Mouse (Mus musculus): ENCODE measurements around the gene Rbpj. TPM values are rescaled to one million over a fixed set of nuclear protein-coding genes. Genes with fewer than 3 reads are reported as not detected.

The Rbpj gene
- polyA plus RNA-seq, 1 experiment, result 15.3 TPM

- no peak for DNase-seq (ENCODE audit: low read depth)
These were observed 125.1 kb downstream of the Rbpj start for GRCm38 (mm10) chr5:53590875-53591682.

DNA sequence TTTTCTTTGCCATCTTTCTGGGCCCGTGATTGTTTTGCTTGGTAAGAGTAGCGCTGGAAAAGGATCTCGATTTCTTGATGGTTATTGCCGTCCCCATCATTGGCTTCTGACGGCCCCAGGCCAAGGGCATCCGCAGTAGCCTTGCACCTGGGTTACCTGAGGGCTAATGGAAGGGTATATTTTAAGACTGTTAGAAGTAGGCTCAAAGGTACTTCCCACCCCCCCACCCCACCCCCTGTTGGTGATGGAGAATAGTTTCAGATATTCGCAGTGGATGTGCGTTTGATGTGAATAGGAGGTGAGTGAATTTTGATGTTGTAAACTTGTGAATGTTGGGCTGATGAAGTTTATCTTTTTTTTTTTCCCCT is 125.7 kb downstream of the Rbpj start:
- no peak for DNase-seq (ENCODE audit: low read depth)

DNA sequence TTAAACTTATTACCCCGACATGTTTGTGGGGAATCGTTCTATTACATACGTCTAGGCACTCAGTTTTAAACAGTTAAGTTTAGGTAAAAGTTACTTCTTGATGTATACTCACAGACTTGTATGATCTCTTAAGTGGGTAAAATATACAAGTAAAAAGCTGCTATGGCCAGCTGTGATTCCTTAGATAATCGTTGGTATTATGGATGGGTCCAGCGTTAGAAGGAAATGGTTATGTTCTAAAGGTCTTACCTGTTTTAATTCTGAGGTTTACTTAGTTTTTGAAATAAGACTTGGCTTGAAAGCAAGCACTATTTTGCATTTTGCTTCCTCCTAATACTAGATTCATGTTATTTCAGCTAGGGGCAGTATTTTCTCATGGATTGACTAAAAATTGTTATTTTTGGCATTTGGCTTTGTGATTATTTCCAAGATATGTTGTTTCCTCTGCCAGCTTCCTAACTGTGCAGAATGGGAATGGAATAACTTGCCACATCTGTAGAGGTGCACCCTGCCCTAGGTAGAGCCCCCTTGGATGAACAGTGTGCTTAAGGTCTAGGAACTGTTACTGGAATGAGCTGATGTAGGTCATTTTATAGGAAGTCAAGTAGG is 127.2 kb downstream of the Rbpj start:
- DNase-seq (ENCODE audit: low read depth), result no peak

GRCm38 (mm10) chr5:53594274-53594673 is 128.3 kb downstream of the Rbpj start:
- DNase-seq (ENCODE audit: low read depth), result no peak

GRCm38 (mm10) chr5:53598510-53598909 is 132.6 kb downstream of the Rbpj start:
- no peak for DNase-seq (ENCODE audit: low read depth)

DNA sequence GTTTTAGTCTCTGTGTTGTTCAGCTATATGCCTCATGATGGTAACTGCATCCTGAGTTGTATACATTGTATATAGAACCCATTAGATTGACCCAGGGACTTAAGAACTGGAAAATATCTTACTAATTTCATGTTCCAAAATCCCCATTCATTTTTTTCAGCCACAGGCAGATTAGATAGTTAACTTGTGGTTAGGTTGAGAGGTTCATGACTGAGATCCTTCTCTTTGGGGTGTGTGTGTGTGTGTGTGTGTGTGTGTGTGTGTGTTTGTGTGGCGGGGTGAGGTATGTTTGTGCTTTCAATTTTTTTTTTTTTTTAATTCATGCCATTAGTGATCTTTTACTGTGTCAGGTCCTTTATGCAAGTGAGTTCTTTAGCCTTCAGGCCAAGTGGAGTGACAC is 133.2 kb downstream of the Rbpj start:
- no peak for DNase-seq (ENCODE audit: low read depth)

DNA sequence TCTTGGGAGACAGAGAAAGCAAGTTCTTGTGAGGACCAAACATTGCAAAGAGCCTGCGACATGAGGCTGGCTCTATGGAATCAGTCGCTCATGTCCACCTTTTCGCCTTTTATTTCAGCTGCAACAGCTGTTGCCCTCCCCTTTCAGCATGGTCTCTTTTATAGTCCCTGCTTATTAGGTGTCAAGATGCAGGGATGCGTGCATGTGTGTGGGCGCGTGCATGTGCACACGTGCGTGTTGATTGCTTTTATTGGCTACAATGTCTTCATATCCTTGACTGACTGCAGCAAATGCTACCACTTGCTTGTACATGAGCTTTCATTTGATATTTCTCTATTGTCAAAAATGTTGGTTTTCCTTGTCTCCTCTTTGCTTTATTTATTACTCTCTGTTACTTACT is 136.2 kb downstream of the Rbpj start:
- no peak for DNase-seq (ENCODE audit: low read depth)

DNA sequence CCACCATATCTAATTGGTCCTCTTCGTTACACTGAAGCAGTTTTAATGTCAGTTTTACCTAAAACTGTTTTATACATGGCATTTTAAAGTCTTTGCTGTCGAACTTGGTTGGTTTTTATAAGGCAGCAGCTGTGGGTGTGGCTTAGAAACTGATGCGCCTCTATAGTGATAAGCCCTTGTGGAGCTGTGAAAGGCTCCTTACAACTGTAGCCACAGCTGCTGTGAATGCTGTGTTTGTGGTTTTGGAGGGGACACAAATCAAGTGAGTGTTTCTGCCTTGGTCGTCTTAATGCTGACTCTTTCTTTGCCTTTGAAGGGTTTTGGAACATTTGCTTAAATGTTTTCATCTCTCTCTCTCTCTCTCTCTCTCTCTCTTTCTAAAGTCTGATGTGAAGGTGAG is 139.5 kb downstream of the Rbpj start:
- no peak for DNase-seq (ENCODE audit: low read depth)

GRCm38 (mm10) chr5:53607230-53607996 is 141.5 kb downstream of the Rbpj start:
- DNase-seq (ENCODE audit: low read depth), result no peak

DNA sequence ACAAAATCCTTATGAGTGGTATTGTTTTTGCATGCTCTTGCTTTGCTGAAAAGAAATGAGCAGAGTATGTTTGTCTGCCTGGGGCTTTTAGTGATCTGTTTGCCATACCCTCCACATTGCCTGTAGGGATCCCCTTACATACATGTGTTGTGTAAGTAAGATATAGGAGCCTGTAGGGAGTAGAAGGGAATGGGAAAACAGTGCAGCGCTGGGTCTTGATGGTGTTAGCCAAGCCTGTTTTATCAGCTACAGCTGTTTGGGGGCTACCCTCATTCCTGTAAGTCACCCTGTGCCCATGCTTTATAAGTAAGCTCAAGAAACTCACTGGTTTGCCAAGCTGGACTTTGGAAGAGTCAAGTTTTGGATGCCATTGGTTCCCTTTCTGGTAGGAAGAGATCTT is 152.9 kb downstream of the Rbpj start:
- DNase-seq (ENCODE audit: low read depth), result no peak

- DNase-seq (ENCODE audit: low read depth), result no peak
These were observed 166.1 kb downstream of the Rbpj start for GRCm38 (mm10) chr5:53632026-53632425.

- no peak for DNase-seq (ENCODE audit: low read depth)
These were observed 170.8 kb downstream of the Rbpj start for GRCm38 (mm10) chr5:53636795-53637194.

GRCm38 (mm10) chr5:53637206-53637605 is 171.3 kb downstream of the Rbpj start:
- DNase-seq (ENCODE audit: low read depth), result no peak

DNA sequence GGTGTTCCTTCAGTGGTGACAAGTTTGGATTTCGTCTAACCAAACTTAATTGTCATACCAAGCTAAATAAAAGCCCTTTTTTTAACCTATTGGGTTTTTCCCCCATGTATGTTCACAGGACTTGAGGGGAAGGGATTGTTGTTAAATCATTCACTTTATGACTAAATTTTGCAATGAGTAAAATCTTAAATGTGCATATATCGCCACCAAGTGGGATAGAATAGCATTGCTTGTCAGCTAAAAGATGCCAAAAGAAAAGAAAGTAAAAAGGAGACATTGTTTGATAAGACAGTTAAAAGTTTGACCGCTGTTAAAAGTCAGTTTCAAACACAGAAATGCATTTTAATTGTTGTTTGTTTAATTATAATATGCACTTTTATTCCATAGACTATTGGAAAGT is 172.7 kb downstream of the Rbpj start:
- no peak for DNase-seq (ENCODE audit: low read depth)

DNA sequence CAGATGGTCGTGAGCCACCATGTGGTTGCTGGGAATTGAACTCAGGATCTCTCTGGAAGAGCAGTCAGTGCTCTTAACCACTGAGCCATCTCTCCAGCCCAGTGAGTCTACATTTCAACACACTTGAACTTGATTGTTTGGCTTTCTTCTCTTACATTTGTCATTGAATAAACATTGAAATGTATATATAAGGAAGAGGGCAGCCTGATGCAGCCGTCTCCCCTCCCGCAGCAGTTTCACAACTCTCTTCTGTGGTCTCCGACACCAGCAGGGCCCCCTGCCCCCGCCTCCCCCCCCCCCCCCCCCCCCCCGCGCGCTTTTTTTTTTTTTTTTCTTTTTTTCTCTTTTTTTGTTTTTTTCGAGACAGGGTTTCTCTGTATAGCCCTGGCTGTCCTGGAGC is 180.7 kb downstream of the Rbpj start:
- no peak for DNase-seq (ENCODE audit: low read depth)

GRCm38 (mm10) chr5:53647358-53647757 is 181.4 kb downstream of the Rbpj start:
- no peak for DNase-seq (ENCODE audit: low read depth)

DNA sequence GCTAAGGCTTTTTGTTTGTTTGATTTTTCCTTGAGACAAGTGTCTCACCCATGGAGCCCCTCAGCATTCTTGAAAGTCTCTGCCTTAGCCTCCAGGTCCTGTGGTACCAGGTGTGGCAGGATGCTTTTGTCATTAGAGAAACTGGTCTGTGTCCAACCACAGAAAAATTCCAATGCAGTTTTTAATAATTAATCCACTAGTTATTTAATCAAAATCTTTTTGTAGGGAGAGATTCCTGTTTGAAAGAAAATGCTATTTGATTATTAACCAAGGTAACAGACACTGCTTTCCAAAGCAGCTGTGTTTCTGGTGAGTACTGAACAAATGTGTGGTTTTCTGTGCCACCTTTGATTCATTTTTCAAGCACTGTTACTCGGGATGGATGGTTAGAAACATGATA is 190.6 kb downstream of the Rbpj start:
- DNase-seq (ENCODE audit: low read depth), result no peak

GRCm38 (mm10) chr5:53657925-53658324 is 192.0 kb downstream of the Rbpj start:
- no peak for DNase-seq (ENCODE audit: low read depth)

DNA sequence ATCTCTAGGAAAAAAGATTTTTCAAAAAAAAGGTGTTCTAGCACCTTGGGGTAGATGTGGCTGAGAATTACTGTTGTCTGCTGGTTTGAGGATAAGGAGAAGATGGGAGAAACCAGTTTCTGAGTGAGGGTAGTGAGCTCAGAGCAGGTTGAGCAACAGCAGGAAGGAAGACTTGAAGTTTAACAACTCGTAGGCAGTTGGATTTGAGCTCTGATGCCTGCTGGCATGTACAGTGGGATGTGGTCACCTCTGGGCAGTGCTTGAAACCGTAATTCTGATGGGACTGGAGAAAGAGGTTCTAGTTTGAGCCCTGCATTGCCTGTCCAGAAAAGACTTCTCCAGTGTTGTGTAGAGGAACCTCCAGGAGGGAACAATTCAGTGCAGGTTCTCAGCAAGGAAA is 195.6 kb downstream of the Rbpj start:
- DNase-seq (ENCODE audit: low read depth), result no peak

GRCm38 (mm10) chr5:53662413-53662812 is 196.5 kb downstream of the Rbpj start:
- DNase-seq (ENCODE audit: low read depth), result no peak

GRCm38 (mm10) chr5:53663665-53664064 is 197.7 kb downstream of the Rbpj start:
- no peak for DNase-seq (ENCODE audit: low read depth)

- DNase-seq (ENCODE audit: low read depth), result no peak
These were observed 202.1 kb downstream of the Rbpj start for GRCm38 (mm10) chr5:53668021-53668420.
